Mouse (Mus musculus): Measurements from ENCODE around the gene Vkorc1. TPM values are rescaled to one million over a fixed set of nuclear protein-coding genes. Genes with fewer than 3 reads are reported as not detected.

The Vkorc1 gene
- polyA plus RNA-seq, 1 experiment = 31.8 TPM

DNA sequence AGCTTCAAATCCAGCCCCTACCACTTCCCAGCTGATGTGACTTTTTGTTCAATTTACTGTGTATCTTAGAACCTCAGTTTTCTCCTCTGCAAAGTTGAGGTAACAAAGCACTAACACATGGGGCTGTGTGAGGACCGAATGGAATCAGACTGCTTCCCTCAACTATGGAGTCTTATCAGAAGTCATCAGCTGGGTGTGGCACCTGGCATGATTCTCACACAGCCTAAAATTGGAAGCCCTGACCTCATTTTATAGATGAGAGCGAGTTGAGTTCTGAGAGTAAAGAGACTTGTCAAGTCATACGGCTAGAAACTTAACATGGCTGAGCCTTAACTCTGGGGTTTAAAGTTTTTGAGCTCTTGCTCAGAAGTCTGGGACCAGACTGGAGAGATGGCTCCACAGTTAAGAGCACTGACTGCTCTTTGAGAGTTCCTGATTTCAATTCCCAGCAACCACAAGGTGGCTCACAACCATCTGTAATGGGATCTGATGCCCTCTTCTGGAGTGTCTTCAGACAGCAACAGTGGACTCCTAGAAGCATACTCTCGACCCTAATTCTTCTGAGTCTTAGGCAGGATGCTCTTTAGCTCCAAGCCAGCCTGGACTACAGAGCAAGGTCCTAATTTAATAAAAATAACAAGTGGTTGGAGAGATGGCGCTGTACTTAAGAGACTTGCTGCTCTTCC is 25.1 kb downstream of the Vkorc1 start:
- no peak overlapping the region for H3K27ac ChIP-seq (ENCODE audit: insufficient read depth, low read length)
- no peaks in the 10 kb centered on the region for H3K4me1 ChIP-seq (ENCODE audit: control insufficient read depth, insufficient read depth, low read length)
- no peak overlapping the region for H3K9ac ChIP-seq (ENCODE audit: low read depth, poor library complexity, severe bottlenecking)
- H3K9me3 ChIP-seq (replicated peaks; ENCODE audit: control insufficient read depth, insufficient read depth, low read length, poor library complexity, severe bottlenecking) = no peaks in the 10 kb centered on the region
- TF ChIP-seq POLR2A (IDR thresholded peaks at IDR 0.05; ENCODE audit: insufficient read depth, low read length) (no peak), EP300 (IDR thresholded peaks at IDR 0.05; ENCODE audit: insufficient read depth, low read depth, low read length) (no peak), CTCF (IDR thresholded peaks at IDR 0.05; ENCODE audit: low read depth, low read length) (peak; percentile 15)
- H3K27me3 ChIP-seq (ENCODE audit: control insufficient read depth, insufficient read depth, low read length, poor library complexity, severe bottlenecking) = no peaks in the 10 kb centered on the region
- H3K36me3 ChIP-seq (ENCODE audit: control insufficient read depth, insufficient read depth, low read length, poor library complexity, severe bottlenecking) = no peaks in the 10 kb centered on the region
- no peak overlapping the region for H3K4me3 ChIP-seq (ENCODE audit: low read depth, low read length)

DNA sequence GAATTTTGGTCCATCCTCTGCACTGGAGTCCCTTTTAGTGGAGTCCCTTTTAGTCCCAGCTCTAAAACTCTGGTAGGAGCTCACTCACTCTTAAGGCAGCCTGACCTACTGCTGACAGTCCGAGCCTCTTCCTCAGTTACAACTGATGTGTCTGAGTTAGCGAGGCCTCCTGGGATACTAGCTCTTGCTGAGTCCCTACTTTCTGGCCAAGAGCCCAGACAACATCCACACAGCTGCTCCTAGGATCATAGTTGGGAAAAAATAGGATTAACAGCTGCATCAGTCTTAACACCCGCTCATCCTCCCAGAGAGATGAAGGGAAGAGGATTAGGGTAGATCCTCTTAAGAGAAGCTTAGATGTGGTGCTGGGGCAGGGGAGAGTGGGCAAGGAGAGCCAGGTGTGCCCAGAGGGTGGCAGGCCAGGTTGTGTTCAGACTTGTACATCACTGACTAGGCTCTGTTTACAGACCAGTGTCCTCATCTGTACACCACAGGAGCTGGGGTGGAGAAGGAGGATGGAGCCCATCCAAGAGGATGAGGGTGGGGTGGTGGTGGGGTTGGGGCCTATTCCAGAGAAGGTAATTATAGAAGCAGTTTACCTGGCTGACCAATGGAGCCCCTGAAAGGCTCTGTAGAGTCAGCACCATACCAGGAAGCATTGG is 26.1 kb downstream of the Vkorc1 start:
- Histone ChIP-seq H3K36me3 (ENCODE audit: control insufficient read depth, insufficient read depth, low read length, poor library complexity, severe bottlenecking) (no peaks in the 10 kb centered on the region), H3K4me3 (ENCODE audit: low read depth, low read length) (no peak overlapping the region), H3K27me3 (ENCODE audit: control insufficient read depth, insufficient read depth, low read length, poor library complexity, severe bottlenecking) (no peaks in the 10 kb centered on the region), H3K4me1 (ENCODE audit: control insufficient read depth, insufficient read depth, low read length) (no peaks in the 10 kb centered on the region), H3K27ac (ENCODE audit: insufficient read depth, low read length) (no peak overlapping the region), H3K9me3 (replicated peaks; ENCODE audit: control insufficient read depth, insufficient read depth, low read length, poor library complexity, severe bottlenecking) (no peaks in the 10 kb centered on the region), H3K9ac (ENCODE audit: low read depth, poor library complexity, severe bottlenecking) (no peak overlapping the region)
- TF ChIP-seq EP300 (IDR thresholded peaks at IDR 0.05; ENCODE audit: insufficient read depth, low read depth, low read length) (no peak), POLR2A (IDR thresholded peaks at IDR 0.05; ENCODE audit: insufficient read depth, low read length) (no peak), CTCF (IDR thresholded peaks at IDR 0.05; ENCODE audit: low read depth, low read length) (no peak)

DNA sequence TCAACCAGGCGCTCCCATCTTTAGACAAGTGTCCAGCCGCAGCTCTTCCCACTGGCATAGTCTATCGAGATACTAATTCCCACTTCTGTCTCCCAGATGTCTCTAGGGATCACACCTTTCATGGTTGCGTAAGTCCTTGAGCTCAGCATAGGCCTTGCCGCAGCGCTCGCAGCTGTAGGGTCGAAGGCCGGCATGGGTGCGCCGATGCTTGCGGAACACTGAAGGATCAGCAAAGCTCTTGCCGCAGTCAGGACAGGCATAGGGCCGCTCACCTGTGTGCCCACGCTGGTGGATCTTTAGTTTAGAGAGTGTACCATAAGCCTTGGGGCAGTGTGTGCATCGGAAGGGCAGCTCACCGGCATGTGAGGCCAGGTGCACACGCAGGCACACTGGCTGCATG is 27.8 kb downstream of the Vkorc1 start:
- TF ChIP-seq EP300 (IDR thresholded peaks at IDR 0.05; ENCODE audit: insufficient read depth, low read depth, low read length) (no peak), POLR2A (IDR thresholded peaks at IDR 0.05; ENCODE audit: insufficient read depth, low read length) (no peak), CTCF (IDR thresholded peaks at IDR 0.05; ENCODE audit: low read depth, low read length) (no peak)
- no peaks in the 10 kb centered on the region for H3K9me3 ChIP-seq (replicated peaks; ENCODE audit: control insufficient read depth, insufficient read depth, low read length, poor library complexity, severe bottlenecking)
- no peaks in the 10 kb centered on the region for H3K27me3 ChIP-seq (ENCODE audit: control insufficient read depth, insufficient read depth, low read length, poor library complexity, severe bottlenecking)
- no peak overlapping the region for H3K27ac ChIP-seq (ENCODE audit: insufficient read depth, low read length)
- no peaks in the 10 kb centered on the region for H3K4me1 ChIP-seq (ENCODE audit: control insufficient read depth, insufficient read depth, low read length)
- H3K36me3 ChIP-seq (ENCODE audit: control insufficient read depth, insufficient read depth, low read length, poor library complexity, severe bottlenecking) = no peaks in the 10 kb centered on the region
- H3K4me3 ChIP-seq (ENCODE audit: low read depth, low read length) = peak overlapping the region; percentile 18
- H3K9ac ChIP-seq (ENCODE audit: low read depth, poor library complexity, severe bottlenecking) = 0 out of 2 replicates have a peak overlapping the region, but pooled peaks have one; percentile 1

- H3K4me3 ChIP-seq (ENCODE audit: low read depth, low read length) = peak overlapping the region; percentile 21
- no peak overlapping the region for H3K27ac ChIP-seq (ENCODE audit: insufficient read depth, low read length)
- no peak overlapping the region for H3K9ac ChIP-seq (ENCODE audit: low read depth, poor library complexity, severe bottlenecking)
- H3K9me3 ChIP-seq (replicated peaks; ENCODE audit: control insufficient read depth, insufficient read depth, low read length, poor library complexity, severe bottlenecking) = no peaks in the 10 kb centered on the region
- no peaks in the 10 kb centered on the region for H3K4me1 ChIP-seq (ENCODE audit: control insufficient read depth, insufficient read depth, low read length)
- no peaks in the 10 kb centered on the region for H3K36me3 ChIP-seq (ENCODE audit: control insufficient read depth, insufficient read depth, low read length, poor library complexity, severe bottlenecking)
- no peaks in the 10 kb centered on the region for H3K27me3 ChIP-seq (ENCODE audit: control insufficient read depth, insufficient read depth, low read length, poor library complexity, severe bottlenecking)
- TF ChIP-seq EP300 (IDR thresholded peaks at IDR 0.05; ENCODE audit: insufficient read depth, low read depth, low read length) (no peak), CTCF (IDR thresholded peaks at IDR 0.05; ENCODE audit: low read depth, low read length) (no peak), POLR2A (IDR thresholded peaks at IDR 0.05; ENCODE audit: insufficient read depth, low read length) (no peak)
Observed at GRCm38 (mm10) chr7:127866434-127866833, 29.0 kb downstream of the Vkorc1 start.

DNA sequence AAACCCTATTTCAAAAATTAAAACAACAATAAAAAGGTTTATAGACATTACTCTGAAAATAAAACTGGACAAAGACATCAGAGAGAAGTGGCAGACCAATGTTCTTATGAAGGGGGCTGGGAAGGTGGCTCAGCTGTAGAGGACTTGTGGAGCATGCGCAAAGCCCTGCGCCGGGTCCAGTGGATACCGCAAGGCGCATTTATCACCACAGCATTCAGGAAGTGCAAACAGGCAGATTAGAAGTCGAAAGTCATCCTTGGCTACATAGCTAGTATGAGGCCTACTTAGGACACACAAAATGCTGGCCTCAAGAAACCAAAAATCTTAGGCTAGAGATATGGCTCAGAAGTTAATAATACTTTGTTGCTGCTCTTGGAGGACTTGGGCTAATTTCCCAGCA is 37.2 kb downstream of the Vkorc1 start:
- TF ChIP-seq CTCF (IDR thresholded peaks at IDR 0.05; ENCODE audit: low read depth, low read length) = no peak
- TF ChIP-seq EP300 (IDR thresholded peaks at IDR 0.05; ENCODE audit: insufficient read depth, low read depth, low read length) = no peak
- no peak for TF ChIP-seq POLR2A (IDR thresholded peaks at IDR 0.05; ENCODE audit: insufficient read depth, low read length)
- H3K27ac ChIP-seq (ENCODE audit: insufficient read depth, low read length) = no peak overlapping the region
- H3K4me1 ChIP-seq (ENCODE audit: control insufficient read depth, insufficient read depth, low read length) = no peaks in the 10 kb centered on the region
- H3K9me3 ChIP-seq (replicated peaks; ENCODE audit: control insufficient read depth, insufficient read depth, low read length, poor library complexity, severe bottlenecking) = no peaks in the 10 kb centered on the region
- H3K36me3 ChIP-seq (ENCODE audit: control insufficient read depth, insufficient read depth, low read length, poor library complexity, severe bottlenecking) = no peaks in the 10 kb centered on the region
- H3K27me3 ChIP-seq (ENCODE audit: control insufficient read depth, insufficient read depth, low read length, poor library complexity, severe bottlenecking) = no peaks in the 10 kb centered on the region
- no peak overlapping the region for H3K9ac ChIP-seq (ENCODE audit: low read depth, poor library complexity, severe bottlenecking)
- no peak overlapping the region for H3K4me3 ChIP-seq (ENCODE audit: low read depth, low read length)

- H3K4me1 ChIP-seq (ENCODE audit: control insufficient read depth, insufficient read depth, low read length) = no peaks in the 10 kb centered on the region
- H3K9me3 ChIP-seq (replicated peaks; ENCODE audit: control insufficient read depth, insufficient read depth, low read length, poor library complexity, severe bottlenecking) = no peaks in the 10 kb centered on the region
- H3K4me3 ChIP-seq (ENCODE audit: low read depth, low read length) = no peak overlapping the region
- H3K9ac ChIP-seq (ENCODE audit: low read depth, poor library complexity, severe bottlenecking) = no peak overlapping the region
- TF ChIP-seq POLR2A (IDR thresholded peaks at IDR 0.05; ENCODE audit: insufficient read depth, low read length) = no peak
- TF ChIP-seq EP300 (IDR thresholded peaks at IDR 0.05; ENCODE audit: insufficient read depth, low read depth, low read length) = no peak
- TF ChIP-seq CTCF (IDR thresholded peaks at IDR 0.05; ENCODE audit: low read depth, low read length) = no peak
- H3K27me3 ChIP-seq (ENCODE audit: control insufficient read depth, insufficient read depth, low read length, poor library complexity, severe bottlenecking) = no peaks in the 10 kb centered on the region
- H3K27ac ChIP-seq (ENCODE audit: insufficient read depth, low read length) = peak overlapping the region; percentile 9
- H3K36me3 ChIP-seq (ENCODE audit: control insufficient read depth, insufficient read depth, low read length, poor library complexity, severe bottlenecking) = no peaks in the 10 kb centered on the region
Observed at GRCm38 (mm10) chr7:127850906-127851305, 44.5 kb downstream of the Vkorc1 start.
